Mouse (Mus musculus) limb, embryonic 13.5 days (tissue): Measurements from ENCODE around the gene N4bp2. TPM values are rescaled to one million over a fixed set of nuclear protein-coding genes. Genes with fewer than 3 reads are reported as not detected.
"Not testable (repeated sequence)": the region's sequence is repeated elsewhere in the genome, so short reads cannot be mapped to it uniquely, and the experiment has no call there.

ENCODE experiments used
- ATAC-seq: fragments of 200-750 bp; cut with Nextera tagmentation; 2 replicates; pipeline ENCODE4 v1.8.0; 2017; ENCODE audit warnings: low read depth, moderate number of reproducible peaks, moderate TSS enrichment; ENCODE audit not compliant: low FRiP score
- H3K27ac ChIP-seq: fragments of 300-500 bp; sonication (generic); 2 replicates; pipeline ENCODE4 v1.5.1; 2015; ENCODE audit warnings: inconsistent platforms, mild to moderate bottlenecking, moderate library complexity
- H3K27me3 ChIP-seq: fragments of 300-500 bp; sonication (generic); 2 replicates; pipeline ENCODE4 v1.6.1; 2015; ENCODE audit warnings: mild to moderate bottlenecking, inconsistent platforms
- H3K36me3 ChIP-seq: fragments of 300-500 bp; sonication (generic); 2 replicates; pipeline ENCODE4 v1.6.1; 2015; ENCODE audit warnings: inconsistent platforms, mild to moderate bottlenecking, moderate library complexity
- H3K4me1 ChIP-seq: fragments of 300-500 bp; sonication (generic); 2 replicates; pipeline ENCODE4 v1.6.1; 2015; ENCODE audit warnings: inconsistent platforms
- H3K4me2 ChIP-seq: fragments of 300-500 bp; sonication (generic); replicated peaks from 2 replicates; pipeline ENCODE4 v1.6.1; 2015; ENCODE audit warnings: inconsistent platforms, mild to moderate bottlenecking, moderate library complexity
- H3K4me3 ChIP-seq: fragments of 300-500 bp; sonication (generic); 2 replicates; pipeline ENCODE4 v1.5.1; 2015; ENCODE audit warnings: moderate library complexity, mild to moderate bottlenecking, inconsistent platforms
- H3K9ac ChIP-seq: fragments of 300-500 bp; sonication (generic); 2 replicates; pipeline ENCODE4 v1.6.1; 2015; ENCODE audit warnings: mild to moderate bottlenecking, inconsistent platforms
- H3K9me3 ChIP-seq: fragments of 300-500 bp; sonication (generic); 2 replicates; pipeline ENCODE4 v1.6.1; 2016; ENCODE audit warnings: inconsistent platforms
- WGBS: fragments of 180-500 bp; shearing (Covaris S2); methylation state at CpG from one replicate; pipeline ENCODE4 v1.1.7; 2015; 5-methylcytosine and 5-hydroxymethylcytosine counted together
- polyA plus RNA-seq: library from polyadenylated mRNA; unstranded; fragments of >200 nt; fragmentation: Nextera tagmentation; extraction: Ambion mirVana; gene quantifications from 2 replicates; pipeline ENCODE4 v1.2.1, GENCODE M21; 2015

The N4bp2 gene
- polyA plus RNA-seq, 1 experiment from 2014 or later = 37.0 TPM

GRCm38 (mm10) chr5:65768007-65768406 lies 4.7 kb downstream of the N4bp2 start:
- Histone ChIP-seq H3K4me1 (peaks cover 21% of the 10 kb centered on the region), H3K9me3 (no peaks in the 10 kb centered on the region), H3K4me2 (no peak overlapping the region), H3K9ac (no peak overlapping the region), H3K27me3 (no peaks in the 10 kb centered on the region), H3K4me3 (no peak overlapping the region), H3K36me3 (peaks cover 11% of the 10 kb centered on the region), H3K27ac (no peak overlapping the region)
- ATAC-seq = no peak
- WGBS = 84% methylated on average over 5 of the region's 5 CpGs

- ATAC-seq = no peak
- Histone ChIP-seq H3K4me3 (no peak overlapping the region), H3K4me1 (peaks cover 21% of the 10 kb centered on the region), H3K4me2 (no peak overlapping the region), H3K36me3 (peaks cover 25% of the 10 kb centered on the region), H3K9me3 (no peaks in the 10 kb centered on the region), H3K27me3 (no peaks in the 10 kb centered on the region), H3K27ac (no peak overlapping the region), H3K9ac (no peak overlapping the region)
- WGBS = 98% methylated on average over 7 of the region's 7 CpGs
Observed at GRCm38 (mm10) chr5:65770065-65770464, 6.7 kb downstream of the N4bp2 start.

- peaks cover 18% of the 10 kb centered on the region for H3K4me1 ChIP-seq
- WGBS = 86% methylated on average over 4 of the region's 4 CpGs
- no peak overlapping the region for H3K27ac ChIP-seq
- H3K4me2 ChIP-seq = no peak overlapping the region
- H3K9ac ChIP-seq = no peak overlapping the region
- H3K36me3 ChIP-seq = peaks cover 28% of the 10 kb centered on the region
- no peak for ATAC-seq
- no peaks in the 10 kb centered on the region for H3K9me3 ChIP-seq
- no peaks in the 10 kb centered on the region for H3K27me3 ChIP-seq
- H3K4me3 ChIP-seq = no peak overlapping the region
Observed at GRCm38 (mm10) chr5:65770493-65770892, 7.2 kb downstream of the N4bp2 start.

- not testable (repeated sequence) for H3K9me3 ChIP-seq, H3K9ac ChIP-seq, H3K4me2 ChIP-seq, H3K27me3 ChIP-seq, H3K4me3 ChIP-seq, ATAC-seq, H3K4me1 ChIP-seq, H3K27ac ChIP-seq
- H3K36me3 ChIP-seq = peaks cover 51% of the 10 kb centered on the region
- WGBS = 93% methylated on average over 3 of the region's 3 CpGs
Observed at GRCm38 (mm10) chr5:65773957-65774356, 10.6 kb downstream of the N4bp2 start.

- H3K9ac ChIP-seq = no peak overlapping the region
- H3K36me3 ChIP-seq = peaks cover 68% of the 10 kb centered on the region
- ATAC-seq = no peak
- H3K4me2 ChIP-seq = no peak overlapping the region
- H3K9me3 ChIP-seq = no peaks in the 10 kb centered on the region
- H3K4me3 ChIP-seq = no peak overlapping the region
- WGBS = 86% methylated on average over 4 of the region's 4 CpGs
- H3K4me1 ChIP-seq = no peaks in the 10 kb centered on the region
- no peaks in the 10 kb centered on the region for H3K27me3 ChIP-seq
- no peak overlapping the region for H3K27ac ChIP-seq
Observed at GRCm38 (mm10) chr5:65776166-65776565, 12.8 kb downstream of the N4bp2 start.

- H3K9me3 ChIP-seq = no peaks in the 10 kb centered on the region
- H3K9ac ChIP-seq = no peak overlapping the region
- no peak overlapping the region for H3K27ac ChIP-seq
- no peak for ATAC-seq
- WGBS = 96% methylated on average over 3 of the region's 3 CpGs
- no peaks in the 10 kb centered on the region for H3K4me1 ChIP-seq
- H3K4me3 ChIP-seq = no peak overlapping the region
- H3K36me3 ChIP-seq = peaks cover 73% of the 10 kb centered on the region
- H3K4me2 ChIP-seq = no peak overlapping the region
- no peaks in the 10 kb centered on the region for H3K27me3 ChIP-seq
Observed at GRCm38 (mm10) chr5:65776907-65777306, 13.6 kb downstream of the N4bp2 start.

- H3K27ac ChIP-seq, H3K9ac ChIP-seq, H3K4me3 ChIP-seq, ATAC-seq, H3K9me3 ChIP-seq, H3K4me2 ChIP-seq, H3K27me3 ChIP-seq, H3K4me1 ChIP-seq: not testable (repeated sequence)
- WGBS = 98% methylated on average over 4 of the region's 4 CpGs
- H3K36me3 ChIP-seq = peaks cover 72% of the 10 kb centered on the region
Observed at GRCm38 (mm10) chr5:65778986-65779385, 15.7 kb downstream of the N4bp2 start.

- Histone ChIP-seq H3K27ac (no peak overlapping the region), H3K4me2 (no peak overlapping the region), H3K27me3 (no peaks in the 10 kb centered on the region), H3K9me3 (no peaks in the 10 kb centered on the region), H3K36me3 (peaks cover 69% of the 10 kb centered on the region), H3K4me1 (no peaks in the 10 kb centered on the region), H3K4me3 (no peak overlapping the region), H3K9ac (no peak overlapping the region)
- WGBS = 84% methylated on average over 3 of the region's 3 CpGs
- no peak for ATAC-seq
Observed at GRCm38 (mm10) chr5:65779401-65780063, 16.2 kb downstream of the N4bp2 start.

- H3K4me1 ChIP-seq = no peaks in the 10 kb centered on the region
- no peaks in the 10 kb centered on the region for H3K27me3 ChIP-seq
- H3K4me2 ChIP-seq = no peak overlapping the region
- no peak overlapping the region for H3K4me3 ChIP-seq
- H3K9me3 ChIP-seq = no peaks in the 10 kb centered on the region
- H3K36me3 ChIP-seq = peaks cover 66% of the 10 kb centered on the region
- H3K27ac ChIP-seq = no peak overlapping the region
- no peak overlapping the region for H3K9ac ChIP-seq
- no peak for ATAC-seq
- WGBS = 81% methylated on average over 5 of the region's 5 CpGs
Observed at GRCm38 (mm10) chr5:65781147-65781715, 17.9 kb downstream of the N4bp2 start.

GRCm38 (mm10) chr5:65781769-65782715 lies 18.7 kb downstream of the N4bp2 start:
- H3K27ac ChIP-seq = no peak overlapping the region
- no peaks in the 10 kb centered on the region for H3K9me3 ChIP-seq
- WGBS = 89% methylated on average over 13 of the region's 13 CpGs
- no peak for ATAC-seq
- peaks cover 62% of the 10 kb centered on the region for H3K36me3 ChIP-seq
- H3K4me2 ChIP-seq = no peak overlapping the region
- H3K4me1 ChIP-seq = no peaks in the 10 kb centered on the region
- H3K27me3 ChIP-seq = no peaks in the 10 kb centered on the region
- no peak overlapping the region for H3K4me3 ChIP-seq
- H3K9ac ChIP-seq = no peak overlapping the region

- ATAC-seq = no peak
- Histone ChIP-seq H3K4me1 (no peaks in the 10 kb centered on the region), H3K9ac (no peak overlapping the region), H3K27me3 (no peaks in the 10 kb centered on the region), H3K9me3 (no peaks in the 10 kb centered on the region), H3K4me3 (no peak overlapping the region), H3K4me2 (no peak overlapping the region), H3K27ac (no peak overlapping the region), H3K36me3 (peaks cover 67% of the 10 kb centered on the region)
- 70% methylated on average over 16 of the region's 16 CpGs for WGBS
Observed at GRCm38 (mm10) chr5:65790604-65791225, 27.4 kb downstream of the N4bp2 start.

- ATAC-seq = no peak
- H3K4me1 ChIP-seq = no peaks in the 10 kb centered on the region
- no peak overlapping the region for H3K4me2 ChIP-seq
- H3K9ac ChIP-seq = no peak overlapping the region
- H3K27me3 ChIP-seq = no peaks in the 10 kb centered on the region
- no peak overlapping the region for H3K4me3 ChIP-seq
- H3K27ac ChIP-seq = no peak overlapping the region
- WGBS = 95% methylated on average over 3 of the region's 3 CpGs
- peaks cover 74% of the 10 kb centered on the region for H3K36me3 ChIP-seq
- H3K9me3 ChIP-seq = no peaks in the 10 kb centered on the region
Observed at GRCm38 (mm10) chr5:65794202-65794601, 30.9 kb downstream of the N4bp2 start.
